Mouse (Mus musculus) midbrain, embryonic 15.5 days (tissue): ENCODE measurements at regions not wholly inside any gene's neighbourhood (a gene's known extent, or its start where the extent isn't known, plus 50 kb on each side); places are given as distances from the start of the nearest gene placed in this dataset. TPM values are rescaled to one million over a fixed set of nuclear protein-coding genes. Genes with fewer than 3 reads are reported as not detected.
A peak's percentile ranks its signal among the peaks of the same experiment; 100 is the strongest.
"Not testable (repeated sequence)": the region's sequence is repeated elsewhere in the genome, so short reads cannot be mapped to it uniquely, and the experiment has no call there.

Experiments used
- ATAC-seq: fragments of 200-750 bp; cut with Nextera tagmentation; replicated peaks from 2 replicates; pipeline ENCODE4 v1.8.0; 2017; ENCODE audit warnings: moderate TSS enrichment
- H3K27ac ChIP-seq: fragments of 300-500 bp; sonication (generic); 2 replicates; pipeline ENCODE4 v1.5.1; 2015; ENCODE audit warnings: mild to moderate bottlenecking, inconsistent platforms
- H3K27me3 ChIP-seq: fragments of 300-500 bp; sonication (generic); replicated peaks from 2 replicates; pipeline ENCODE4 v1.6.1; 2015; ENCODE audit warnings: inconsistent platforms
- H3K36me3 ChIP-seq: fragments of 300-500 bp; sonication (generic); replicated peaks from 2 replicates; pipeline ENCODE4 v1.6.1; 2015; ENCODE audit warnings: inconsistent platforms
- H3K4me1 ChIP-seq: fragments of 300-500 bp; sonication (generic); 2 replicates; pipeline ENCODE4 v1.6.1; 2015; ENCODE audit warnings: inconsistent platforms
- H3K4me2 ChIP-seq: fragments of 300-500 bp; sonication (generic); 2 replicates; pipeline ENCODE4 v1.6.1; 2015; ENCODE audit warnings: inconsistent platforms, mild to moderate bottlenecking, moderate library complexity
- H3K4me3 ChIP-seq: fragments of 300-500 bp; sonication (generic); 2 replicates; pipeline ENCODE4 v1.5.1; 2015; ENCODE audit warnings: mild to moderate bottlenecking, inconsistent platforms
- H3K9ac ChIP-seq: fragments of 300-500 bp; sonication (generic); 2 replicates; pipeline ENCODE4 v1.6.1; 2015; ENCODE audit warnings: mild to moderate bottlenecking, inconsistent platforms
- H3K9me3 ChIP-seq: fragments of 300-500 bp; sonication (generic); 2 replicates; pipeline ENCODE4 v1.6.1; 2016; ENCODE audit warnings: inconsistent platforms
- WGBS: fragments of 180-500 bp; shearing (Covaris S2); methylation state at CpG from one replicate; pipeline ENCODE4 v1.1.7; 2015; ENCODE audit warnings: mixed read lengths; 5-methylcytosine and 5-hydroxymethylcytosine counted together
- microRNA-seq: library from miRNA; unstranded; fragments of <30 nt; microRNA quantifications from one replicate; pipeline ENCODE4, GENCODE M21; 2016

- Histone ChIP-seq H3K9ac (no peak overlapping the region), H3K4me2 (no peak overlapping the region), H3K4me1 (no peaks in the 10 kb centered on the region), H3K27me3 (no peaks in the 10 kb centered on the region), H3K4me3 (no peak overlapping the region), H3K9me3 (no peaks in the 10 kb centered on the region), H3K27ac (no peak overlapping the region), H3K36me3 (no peaks in the 10 kb centered on the region)
- 81% methylated on average over 3 of the region's 3 CpGs for WGBS
- ATAC-seq = no peak
These were observed 77.0 kb upstream of the Xcl1 start for GRCm38 (mm10) chr1:165012376-165012775.

- Histone ChIP-seq H3K27me3 (no peaks in the 10 kb centered on the region), H3K9me3 (no peaks in the 10 kb centered on the region), H3K4me3 (no peak overlapping the region), H3K4me2 (no peak overlapping the region), H3K9ac (no peak overlapping the region), H3K36me3 (no peaks in the 10 kb centered on the region), H3K4me1 (no peaks in the 10 kb centered on the region), H3K27ac (no peak overlapping the region)
- 68% methylated on average over 10 of the region's 10 CpGs for WGBS
- no peak for ATAC-seq
These were observed 64.2 kb upstream of the Xcl1 start for GRCm38 (mm10) chr1:164999515-164999914.

GRCm38 (mm10) chr1:164998621-164999020 lies 63.3 kb upstream of the Xcl1 start:
- Histone ChIP-seq H3K27me3 (no peaks in the 10 kb centered on the region), H3K9ac (no peak overlapping the region), H3K4me1 (no peaks in the 10 kb centered on the region), H3K4me3 (no peak overlapping the region), H3K27ac (no peak overlapping the region), H3K9me3 (no peaks in the 10 kb centered on the region), H3K4me2 (no peak overlapping the region), H3K36me3 (no peaks in the 10 kb centered on the region)
- no peak for ATAC-seq
- 82% methylated on average over 3 of the region's 3 CpGs for WGBS

GRCm38 (mm10) chr1:164997660-164998059 lies 62.3 kb upstream of the Xcl1 start:
- 48% methylated on average over 5 of the region's 5 CpGs for WGBS
- 0 out of 2 replicates have a peak overlapping the region, but pooled peaks have one; percentile 21 for H3K27ac ChIP-seq
- ATAC-seq = no peak

GRCm38 (mm10) chr1:164994247-164994660 lies 58.9 kb upstream of the Xcl1 start:
- H3K9ac ChIP-seq = no peak overlapping the region
- H3K27me3 ChIP-seq = no peaks in the 10 kb centered on the region
- H3K36me3 ChIP-seq = no peaks in the 10 kb centered on the region
- peak overlapping the region; percentile 11; the same call in 1 of the 2 replicates for H3K4me2 ChIP-seq
- no peaks in the 10 kb centered on the region for H3K9me3 ChIP-seq
- ATAC-seq = peak; percentile 48; the same call in 1 of the 2 replicates
- H3K4me1 ChIP-seq = no peaks in the 10 kb centered on the region
- no peak overlapping the region for H3K27ac ChIP-seq
- 8% methylated on average over 6 of the region's 6 CpGs for WGBS
- H3K4me3 ChIP-seq = no peak overlapping the region

More at GRCm38 (mm10) chr1:164997660-164998059, 62.3 kb upstream of the Xcl1 start:
- no peaks in the 10 kb centered on the region for H3K36me3 ChIP-seq
- no peak overlapping the region for H3K4me2 ChIP-seq
- no peaks in the 10 kb centered on the region for H3K4me1 ChIP-seq
- no peak overlapping the region for H3K4me3 ChIP-seq
- H3K27me3 ChIP-seq = no peaks in the 10 kb centered on the region
- H3K9me3 ChIP-seq = no peaks in the 10 kb centered on the region
- no peak overlapping the region for H3K9ac ChIP-seq

GRCm38 (mm10) chr1:164993175-164993875 lies 58.0 kb upstream of the Xcl1 start:
- not testable (repeated sequence) for ATAC-seq, H3K27ac ChIP-seq, H3K4me2 ChIP-seq, H3K9ac ChIP-seq, H3K9me3 ChIP-seq, H3K4me1 ChIP-seq, H3K36me3 ChIP-seq, H3K4me3 ChIP-seq, H3K27me3 ChIP-seq

GRCm38 (mm10) chr1:164988982-164989381 lies 53.7 kb upstream of the Xcl1 start:
- Histone ChIP-seq H3K4me2 (no peak overlapping the region), H3K27me3 (no peaks in the 10 kb centered on the region), H3K9ac (no peak overlapping the region), H3K4me3 (no peak overlapping the region), H3K36me3 (no peaks in the 10 kb centered on the region), H3K9me3 (no peaks in the 10 kb centered on the region), H3K4me1 (no peaks in the 10 kb centered on the region), H3K27ac (no peak overlapping the region)
- ATAC-seq = no peak
- 90% methylated on average over 1 of the region's 1 CpGs for WGBS

GRCm38 (mm10) chr1:164988191-164988590 lies 52.9 kb upstream of the Xcl1 start:
- peak; percentile 82 for ATAC-seq
- Histone ChIP-seq H3K4me2 (no peak overlapping the region), H3K27ac (no peak overlapping the region), H3K4me3 (no peak overlapping the region), H3K9ac (no peak overlapping the region), H3K27me3 (no peaks in the 10 kb centered on the region), H3K36me3 (no peaks in the 10 kb centered on the region), H3K4me1 (no peaks in the 10 kb centered on the region), H3K9me3 (no peaks in the 10 kb centered on the region)
- 20% methylated on average over 3 of the region's 3 CpGs for WGBS

- not testable (repeated sequence) for H3K9me3 ChIP-seq, H3K27ac ChIP-seq, H3K4me1 ChIP-seq, H3K27me3 ChIP-seq, H3K4me3 ChIP-seq, H3K36me3 ChIP-seq, ATAC-seq, H3K4me2 ChIP-seq, H3K9ac ChIP-seq
- 96% methylated on average over 21 of the region's 21 CpGs for WGBS
These were observed 50.2 kb upstream of the Xcl1 start for GRCm38 (mm10) chr1:164985521-164985920.

Small RNAs in the stretch of these regions (microRNA-seq; reads per million reads assigned to microRNA genes)
- gene Gm26042 = not detected
